Mouse (Mus musculus) heart, postnatal 36 days (tissue): ENCODE measurements around the gene Ctnnd2. TPM values are rescaled to one million over a fixed set of nuclear protein-coding genes. Genes with fewer than 3 reads are reported as not detected.

Experiments
- DNase-seq, 2 experiments: peaks; one replicate each; pipeline ENCODE4 v3.0.0; 2021 to 2022
- intact Hi-C: fragments of 180-260 bp; cut with DNase I; formaldehyde crosslinking; loops from one replicate; pipeline ENCODE4 v1.15.1; 2025
- total RNA-seq, 2 experiments: library from RNA; stranded (reverse); gene quantifications; 2 replicates each; pipeline ENCODE4 v1.2.3; 2021

The Ctnnd2 gene
- total RNA-seq, 2 experiments from 2014 or later: 0.11 to 0.25 TPM

GRCm38 (mm10) chr15:30235210-30236034, 63.0 kb downstream of the Ctnnd2 start:
- intact Hi-C loops: no loop called here
- DNase-seq: no peak

- intact Hi-C loops: no loop called here
- no peak for DNase-seq
Measured at GRCm38 (mm10) chr15:30240881-30241280, 68.5 kb downstream of the Ctnnd2 start.

DNA sequence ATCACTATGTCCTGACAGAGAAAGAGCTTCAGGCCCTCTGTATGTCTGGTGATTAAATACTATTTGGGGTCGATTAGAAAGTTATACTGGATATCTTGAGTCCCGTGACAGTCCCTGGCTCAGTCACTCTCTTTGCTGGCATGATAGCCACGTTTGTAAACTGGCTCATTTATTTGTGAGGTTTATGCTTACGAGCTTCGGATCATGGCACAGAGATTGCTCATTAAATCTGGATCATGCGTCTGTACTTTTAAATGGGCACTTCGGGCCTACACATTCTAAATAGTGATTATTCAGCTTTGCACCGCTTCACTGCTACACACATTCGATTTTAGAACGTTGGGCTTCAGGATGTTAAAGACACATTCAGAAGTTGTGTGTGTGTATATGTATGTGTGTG, 96.4 kb downstream of the Ctnnd2 start:
- intact Hi-C loops: no loop called here

DNA sequence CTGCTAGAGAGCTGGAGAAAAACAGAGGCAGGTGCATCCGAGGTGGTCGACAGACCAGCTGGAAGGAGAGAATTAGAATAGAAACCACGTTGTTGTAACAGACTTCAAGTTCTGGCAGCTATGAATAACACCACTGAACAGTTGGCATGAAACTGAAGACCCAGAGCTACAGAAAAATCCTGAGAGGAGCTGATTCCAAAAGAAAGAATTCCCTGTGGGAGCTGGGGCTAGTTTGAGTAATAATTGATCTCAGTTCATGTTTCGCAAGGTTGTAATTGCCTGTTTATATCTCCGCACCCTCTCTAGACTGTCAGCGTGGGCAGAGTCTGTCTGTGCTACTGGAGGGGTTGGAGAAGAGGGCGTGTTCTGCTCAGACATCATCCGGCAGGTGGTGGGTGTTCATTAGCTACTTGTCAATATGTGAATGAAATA, 98.8 kb downstream of the Ctnnd2 start:
- DNase-seq: no peak
- intact Hi-C loops: no loop called here

More for the DNA sequence above, 96.4 kb downstream of the Ctnnd2 start:
- no peak for DNase-seq

DNA sequence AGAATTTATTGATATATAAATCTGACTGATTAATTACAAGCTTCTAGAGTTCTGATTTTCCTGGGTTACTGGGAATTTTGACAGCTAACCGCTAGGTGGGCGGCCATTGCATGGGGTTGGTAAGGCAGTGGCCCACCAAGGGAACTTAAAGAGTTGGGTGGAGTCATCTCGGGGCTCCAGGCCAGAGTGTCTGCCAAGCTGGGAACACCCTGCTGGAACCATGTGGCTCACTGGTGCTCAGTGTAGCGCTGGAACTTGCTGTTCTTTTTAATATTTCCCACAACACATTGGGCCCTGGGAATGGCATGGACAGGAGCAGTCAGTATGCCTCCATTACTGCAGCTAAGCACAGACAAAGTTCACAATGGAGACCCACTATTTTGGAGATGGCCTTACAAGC, 99.9 kb downstream of the Ctnnd2 start:
- intact Hi-C loops: no loop called here
- no peak for DNase-seq

DNA sequence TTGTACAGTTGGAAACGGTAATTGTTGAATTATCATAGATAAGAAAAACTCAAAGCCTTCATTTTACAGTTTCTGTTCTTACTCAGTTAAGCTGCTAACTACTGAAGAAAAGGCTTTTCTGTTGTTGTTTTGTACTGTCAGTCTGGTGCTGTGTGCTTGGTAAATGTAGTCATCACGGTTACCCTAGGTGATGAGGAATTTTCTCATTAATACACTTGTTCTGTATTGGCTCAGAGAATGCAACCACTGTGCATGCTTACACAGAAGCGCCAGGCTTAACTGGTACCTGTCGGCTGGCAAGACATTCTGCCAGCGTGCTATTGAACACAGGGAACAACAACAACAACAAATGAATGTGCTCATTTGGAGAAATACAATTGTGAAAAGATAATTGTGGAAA, 103.3 kb downstream of the Ctnnd2 start:
- DNase-seq: no peak
- intact Hi-C loops: no loop called here

- intact Hi-C loops: no loop called here
- DNase-seq: no peak
Measured at GRCm38 (mm10) chr15:30276691-30277090, 104.3 kb downstream of the Ctnnd2 start.

- DNase-seq: no peak
- intact Hi-C loops: no loop called here
Measured at GRCm38 (mm10) chr15:30278610-30279009, 106.2 kb downstream of the Ctnnd2 start.

DNA sequence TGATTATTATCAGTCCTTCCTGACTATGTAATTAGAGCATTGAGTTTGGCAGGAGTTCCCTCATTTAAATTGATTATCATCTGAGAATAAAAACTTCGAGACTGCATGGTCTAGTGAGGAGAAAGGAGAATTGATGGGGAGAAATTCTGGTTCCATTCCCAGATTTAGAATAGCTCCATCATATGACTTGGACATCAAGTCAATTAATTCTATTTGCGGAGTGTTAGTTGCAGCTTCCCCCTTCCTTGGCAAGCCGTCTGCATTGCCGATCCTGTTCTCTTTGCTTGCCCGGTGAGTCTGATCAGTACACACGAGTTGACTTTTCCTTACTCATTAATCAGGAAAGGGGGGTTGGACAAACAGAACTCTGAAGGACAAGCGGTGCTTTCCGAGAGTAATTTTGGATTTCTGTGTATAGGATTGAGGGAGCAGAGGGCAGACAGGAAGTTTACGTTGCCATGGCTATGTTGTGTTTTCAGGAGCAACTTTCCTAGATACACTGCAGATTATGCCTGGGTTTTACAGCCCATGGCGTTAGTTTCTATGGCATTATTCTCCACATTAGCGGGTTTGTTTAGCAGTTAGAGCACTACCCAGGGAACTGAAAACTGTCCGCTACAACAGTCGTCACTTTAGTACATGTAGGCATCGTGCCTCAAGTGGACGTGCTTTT, 113.3 kb downstream of the Ctnnd2 start:
- intact Hi-C loops: no loop called here
- DNase-seq: no peak

DNA sequence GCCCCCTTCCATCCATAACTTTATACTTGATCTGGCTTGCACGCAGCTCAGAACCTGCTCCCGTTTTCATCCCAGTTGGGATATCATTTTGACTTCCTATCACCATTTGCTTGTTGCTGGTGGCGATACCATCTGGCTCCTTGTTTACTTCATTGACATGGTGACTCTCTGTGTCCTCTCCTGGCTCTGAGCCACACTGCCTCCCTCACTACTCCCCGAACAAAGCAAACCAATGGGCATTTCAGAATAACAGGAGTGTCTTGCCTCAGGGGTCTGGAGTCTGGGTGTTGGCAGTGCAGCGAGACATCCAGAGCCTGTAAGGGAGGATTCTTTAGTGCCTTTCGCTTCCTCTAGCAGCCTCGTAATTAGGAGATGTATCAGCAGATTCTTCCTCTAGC, 113.9 kb downstream of the Ctnnd2 start:
- intact Hi-C loops: no loop called here
- no peak for DNase-seq

GRCm38 (mm10) chr15:30302824-30303223, 130.4 kb downstream of the Ctnnd2 start:
- intact Hi-C loops: no loop called here
- no peak for DNase-seq

- intact Hi-C loops: no loop called here
Measured at GRCm38 (mm10) chr15:30306437-30306836, 134.0 kb downstream of the Ctnnd2 start.

GRCm38 (mm10) chr15:30322543-30322942, 150.2 kb downstream of the Ctnnd2 start:
- intact Hi-C loops: no loop called here
- no peak for DNase-seq

More at GRCm38 (mm10) chr15:30306437-30306836, 134.0 kb downstream of the Ctnnd2 start:
- no peak for DNase-seq

DNA sequence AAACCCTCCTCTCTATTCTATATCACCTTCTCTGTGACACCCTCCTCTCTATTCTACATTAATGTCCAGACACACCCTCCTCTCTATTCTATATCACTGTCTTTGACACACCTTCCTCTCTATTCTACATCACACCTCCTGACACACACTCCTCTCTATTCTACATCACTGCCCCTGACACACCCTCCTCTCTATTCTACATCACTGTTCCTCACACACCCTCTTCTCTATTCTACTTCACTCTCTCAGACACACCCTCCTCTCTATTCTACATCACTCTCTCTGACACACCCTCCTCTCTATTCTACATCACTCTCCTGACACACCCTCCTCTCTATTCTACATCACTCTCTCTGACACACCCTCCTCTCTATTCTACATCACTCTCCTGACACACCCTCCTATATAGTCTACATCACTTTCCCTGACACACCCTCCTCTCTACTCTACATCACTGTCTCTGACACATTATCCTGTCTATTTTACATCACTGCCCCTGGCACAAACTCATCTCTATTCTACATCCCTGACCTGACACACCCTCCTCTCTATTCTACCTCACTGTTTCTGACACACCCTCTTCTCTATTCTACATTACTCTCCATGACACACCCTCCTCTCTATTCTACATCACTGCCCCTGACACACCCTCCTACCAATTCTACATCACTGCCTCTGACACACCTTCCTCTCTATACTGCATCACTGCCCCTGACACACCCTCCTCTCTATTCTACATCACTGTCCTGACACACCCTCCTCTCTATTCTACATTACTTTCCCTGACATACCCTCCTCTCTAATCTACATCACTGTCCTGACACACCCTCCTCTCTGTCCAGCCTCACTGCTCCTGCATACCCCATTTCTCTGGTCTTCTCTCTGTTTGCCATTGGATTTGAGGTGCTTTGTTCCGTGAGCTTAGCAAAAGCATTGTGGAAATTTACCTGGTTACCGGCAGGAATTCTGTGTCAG, 161.2 kb downstream of the Ctnnd2 start:
- intact Hi-C loops: no loop called here
- DNase-seq: no peak

- intact Hi-C loops: no loop called here
- DNase-seq: no peak
Measured at GRCm38 (mm10) chr15:30338585-30339197, 166.3 kb downstream of the Ctnnd2 start.

- intact Hi-C loops: no loop called here
- no peak for DNase-seq
Measured at GRCm38 (mm10) chr15:30345754-30346153, 173.4 kb downstream of the Ctnnd2 start.

DNA sequence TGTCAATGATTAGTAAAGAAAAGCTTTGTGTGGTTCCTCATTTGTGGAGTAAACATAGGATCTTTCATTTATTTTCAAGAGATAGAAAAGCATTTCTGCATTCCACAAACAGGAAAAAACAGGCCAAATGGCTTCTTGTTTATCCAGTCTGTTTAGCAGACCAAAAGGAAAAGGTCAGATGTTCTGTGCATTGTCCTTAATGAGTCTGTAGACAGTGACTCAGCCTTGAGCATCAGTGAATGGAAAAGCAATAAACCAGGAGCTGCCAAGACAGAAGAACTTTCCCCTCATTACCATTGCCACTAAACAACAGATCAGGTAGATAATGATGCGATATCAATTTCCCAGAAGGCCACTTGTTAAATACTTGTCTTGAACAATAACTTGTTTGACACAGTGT, 192.1 kb downstream of the Ctnnd2 start:
- DNase-seq: no peak
- intact Hi-C loops: no loop called here

DNA sequence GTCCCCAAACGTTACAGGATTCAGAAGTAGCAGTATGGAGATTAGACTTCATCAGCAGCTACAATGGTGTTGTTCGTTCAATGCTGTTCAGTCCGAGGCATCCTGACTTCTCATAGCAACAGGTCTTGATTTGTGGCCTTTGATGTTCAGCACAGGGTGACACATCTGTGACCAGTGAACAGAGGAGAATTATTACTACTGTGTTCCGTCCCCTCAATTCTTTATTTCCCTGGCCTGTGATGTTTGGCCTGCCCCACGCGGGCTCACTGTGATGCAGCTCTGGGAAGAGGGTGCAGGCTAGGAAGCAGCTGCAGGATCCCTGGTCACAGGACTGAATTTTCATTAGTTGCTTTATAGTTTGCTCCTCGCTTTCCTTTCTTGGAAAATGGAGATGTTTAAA, 197.6 kb downstream of the Ctnnd2 start:
- intact Hi-C loops: no loop called here

GRCm38 (mm10) chr15:30371151-30371550, 198.8 kb downstream of the Ctnnd2 start:
- DNase-seq: no peak
- intact Hi-C loops: no loop called here

More for the DNA sequence above, 197.6 kb downstream of the Ctnnd2 start:
- DNase-seq: no peak

DNA sequence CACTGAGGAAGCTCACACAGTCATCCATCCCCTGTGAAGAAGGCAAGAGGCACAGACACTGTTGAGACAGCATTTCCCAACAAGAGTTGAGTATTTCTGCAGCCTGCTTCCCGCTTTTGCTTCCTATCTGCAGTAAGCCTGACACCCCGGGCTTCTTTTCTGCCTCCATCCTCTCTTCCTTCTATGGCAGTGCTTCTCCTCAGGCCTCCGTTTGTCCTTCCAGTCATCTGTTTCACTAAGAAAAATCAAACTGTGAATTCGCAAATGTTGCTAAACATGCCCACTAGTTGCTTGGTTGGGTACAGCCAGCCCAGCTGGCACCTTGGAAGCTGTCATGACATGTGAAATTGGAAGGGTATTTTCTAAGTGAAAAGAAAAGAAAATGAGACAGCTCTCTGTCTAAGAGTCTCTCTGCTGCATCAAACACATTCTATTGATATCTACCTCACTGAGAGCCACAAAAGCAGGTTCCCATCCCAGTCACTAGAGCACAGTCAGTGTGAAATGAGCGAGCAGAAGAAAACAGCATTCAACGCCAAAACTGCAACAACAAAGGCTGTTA, 201.3 kb downstream of the Ctnnd2 start:
- intact Hi-C loops: no loop called here
- DNase-seq: no peak
